Mouse (Mus musculus) embryo, embryonic 9.5 days (tissue): ENCODE measurements around the gene Myo15.
"Not testable (repeated sequence)": the region's sequence is repeated elsewhere in the genome, so short reads cannot be mapped to it uniquely, and the experiment has no call there.

Experiments used
- DNase-seq: peaks from one replicate; pipeline ENCODE4 v3.0.0-alpha.2; 2017; ENCODE audit errors: extremely low spot score

Gene Myo15

DNA sequence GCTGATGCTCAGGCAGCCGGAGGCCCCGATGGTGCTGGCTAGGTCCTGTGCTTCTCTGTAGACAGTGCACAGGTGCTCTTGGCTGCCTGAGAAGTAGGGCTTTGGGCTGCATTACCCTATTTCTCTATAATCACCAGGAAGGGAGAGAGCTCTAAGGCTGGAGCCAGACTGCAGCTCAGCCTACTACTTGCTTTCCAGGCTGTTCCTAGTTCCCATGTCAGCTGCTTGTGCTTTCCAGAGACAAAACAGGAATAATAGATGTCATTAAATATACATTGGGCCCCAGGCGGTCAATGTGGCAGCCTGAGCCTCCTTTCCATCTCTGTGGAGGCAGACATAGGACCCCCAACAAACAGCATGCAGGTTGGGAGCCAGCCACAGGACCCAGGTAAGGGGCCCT lies at the start of gene Myo15:
TSS of gene Myo15 (plus strand) at position 301 of the 400 bp plus-strand sequence.
- no peak for DNase-seq

DNA sequence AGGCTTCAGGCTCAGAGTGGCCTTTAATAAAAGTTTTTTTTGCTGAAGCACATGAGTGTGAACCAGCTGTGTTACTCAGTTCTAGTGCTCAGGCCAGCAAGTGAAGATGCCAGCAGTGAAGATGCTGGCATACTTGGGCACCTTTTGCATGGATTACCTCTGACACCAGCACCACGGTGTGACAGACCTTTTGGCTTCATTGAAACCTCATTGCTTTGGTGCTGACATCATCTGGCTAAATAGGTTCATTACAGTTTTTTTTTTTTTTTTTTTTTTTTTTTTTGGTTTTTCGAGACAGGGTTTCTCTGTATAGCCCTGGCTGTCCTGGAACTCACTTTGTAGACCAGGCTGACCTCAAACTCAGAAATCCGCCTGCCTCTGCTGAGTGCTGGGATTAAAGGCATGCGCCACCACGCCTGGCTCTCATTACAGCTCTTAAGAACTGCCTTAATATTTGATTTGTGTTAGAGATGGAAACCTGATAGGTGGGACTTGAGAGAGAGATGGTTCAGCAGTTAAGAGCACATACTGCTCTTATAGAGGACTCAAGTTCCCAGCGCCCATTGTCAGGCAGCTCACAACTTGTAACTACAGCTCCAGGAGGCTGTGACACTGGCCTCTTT lies 47.0 kb upstream of the Myo15 start:
- no peak for DNase-seq

DNA sequence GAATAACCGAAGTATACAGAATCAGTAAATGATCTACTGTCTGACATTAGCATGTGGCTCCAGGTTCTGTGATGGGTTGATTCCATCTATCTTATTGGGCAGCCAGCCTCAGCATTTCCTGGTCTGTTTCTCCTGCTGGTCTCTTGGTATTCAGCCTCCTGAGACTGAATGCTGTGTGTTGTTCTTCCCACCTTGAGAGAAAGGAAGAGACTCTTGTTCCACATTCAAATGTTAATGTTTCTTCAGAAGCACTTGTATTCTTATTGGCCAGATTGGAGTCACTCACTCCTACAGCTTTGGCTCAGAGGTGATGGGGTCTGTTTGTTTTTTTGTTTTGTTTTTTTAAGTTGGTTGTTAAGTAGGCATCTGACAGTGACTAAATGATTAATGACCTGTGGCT lies 46.1 kb upstream of the Myo15 start:
- DNase-seq: no peak

DNA sequence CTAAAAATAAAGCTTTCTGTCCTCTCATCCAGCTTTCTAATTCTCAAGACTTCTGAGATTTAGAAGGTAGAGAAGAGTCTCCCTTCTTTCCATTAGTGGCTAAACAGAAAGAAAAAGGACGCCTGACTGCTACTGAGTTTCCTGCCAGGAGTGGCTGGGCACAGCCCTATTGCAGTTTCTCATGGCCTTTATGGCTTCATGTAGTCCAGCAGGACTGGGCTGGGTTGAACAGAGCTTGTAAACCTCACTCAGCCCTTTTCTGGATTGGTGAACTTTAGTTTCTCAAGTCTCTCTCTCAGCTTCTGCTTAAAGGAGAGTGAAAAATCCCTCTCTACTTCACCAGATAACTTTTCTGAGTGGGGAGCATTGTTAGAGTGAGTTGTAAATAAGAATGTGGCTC lies 42.7 kb upstream of the Myo15 start:
- no peak for DNase-seq

DNA sequence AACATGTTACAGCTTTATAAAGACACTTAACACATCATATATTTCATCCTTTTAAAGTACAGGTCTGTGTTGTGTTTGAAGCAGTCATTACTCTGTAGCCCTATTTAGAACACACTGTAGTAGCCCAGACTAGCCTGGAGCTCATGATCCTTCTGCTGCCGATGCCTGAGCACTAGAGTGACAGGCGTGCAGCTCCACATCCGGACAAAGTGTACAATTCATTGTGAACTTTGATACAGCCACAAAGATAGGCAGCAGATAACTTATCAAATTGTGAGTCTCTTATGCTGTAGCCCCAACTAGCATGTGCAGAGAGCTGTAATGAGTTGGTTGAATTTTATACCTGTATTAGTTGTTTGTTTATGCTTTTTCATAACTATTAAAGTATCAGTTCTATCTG lies 41.5 kb upstream of the Myo15 start:
- no peak for DNase-seq

DNA sequence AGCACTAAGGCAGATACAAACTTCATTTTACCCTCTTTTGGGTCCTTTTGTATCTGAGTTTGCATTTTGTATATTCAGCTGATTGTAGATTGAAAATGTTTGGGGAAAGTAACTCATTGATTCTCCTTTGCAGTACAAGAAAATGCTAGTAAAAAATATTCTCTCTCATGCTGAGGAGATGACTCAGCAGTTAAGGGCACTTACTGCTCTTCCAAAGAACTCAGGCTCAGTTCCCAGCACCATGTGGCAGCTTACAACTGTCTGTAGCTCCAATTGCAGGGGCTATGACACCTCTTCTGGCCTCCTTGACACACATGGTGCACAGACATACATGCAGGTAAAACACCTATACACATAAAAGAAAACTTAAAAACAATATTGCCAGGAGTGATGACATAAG lies 35.6 kb upstream of the Myo15 start:
- DNase-seq: no peak

DNA sequence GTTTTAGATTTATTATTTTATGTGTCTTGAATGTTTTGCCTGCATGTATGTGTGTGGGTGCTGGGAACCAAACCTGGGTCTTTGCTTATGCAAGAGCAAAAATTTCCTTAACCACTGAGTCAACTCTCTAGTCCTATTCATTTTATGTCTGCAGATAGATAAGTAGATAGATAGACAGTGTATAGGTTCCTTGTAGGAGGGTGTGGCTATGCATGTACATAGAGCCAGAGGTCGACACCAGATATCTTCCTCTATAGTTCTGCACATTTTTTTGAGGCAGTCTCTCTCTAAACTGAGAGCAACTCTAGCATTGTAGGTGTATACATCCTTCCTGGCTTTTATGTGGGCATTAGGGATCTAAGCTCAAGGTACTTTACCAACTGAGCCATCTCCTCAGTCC lies 34.0 kb upstream of the Myo15 start:
- DNase-seq: no peak

DNA sequence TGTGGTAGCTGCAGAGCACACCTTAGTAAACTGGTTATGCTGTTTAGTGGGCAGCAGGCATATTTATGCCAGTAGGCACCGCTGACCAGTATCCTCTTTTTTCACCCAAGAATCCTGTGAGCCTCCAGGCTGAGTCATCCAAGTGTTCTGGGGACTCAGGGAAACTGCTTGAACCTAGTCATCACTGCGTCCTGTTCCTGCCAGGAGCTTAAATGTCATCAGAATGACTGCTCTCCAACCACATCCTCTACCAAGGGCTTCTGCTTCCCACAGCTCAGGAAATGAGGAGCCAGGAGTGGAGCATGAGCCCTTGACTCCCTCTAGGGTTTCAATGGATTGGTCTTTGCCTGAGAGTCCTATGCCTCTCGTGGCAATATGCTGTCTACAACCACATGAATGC lies 32.5 kb upstream of the Myo15 start:
- no peak for DNase-seq

DNA sequence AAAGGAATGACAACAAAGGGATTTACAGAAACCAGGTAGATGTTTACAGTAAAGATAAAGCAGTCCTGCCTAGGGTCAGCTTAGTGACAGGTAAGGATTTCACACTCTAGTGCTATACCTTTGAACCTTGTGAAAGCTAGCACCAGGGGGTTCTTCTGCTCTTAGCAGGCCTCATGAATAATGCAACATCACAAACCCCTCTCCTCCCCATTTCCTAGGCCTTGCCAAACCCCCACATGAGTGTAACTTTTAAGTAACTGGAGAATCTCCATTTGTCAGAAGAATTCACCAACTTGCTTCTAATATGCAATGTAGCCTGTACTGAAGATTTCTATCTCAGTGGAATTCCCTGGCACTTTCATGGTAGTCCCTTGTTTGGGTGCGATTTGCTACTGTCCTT lies 29.5 kb upstream of the Myo15 start:
- not testable (repeated sequence) for DNase-seq

DNA sequence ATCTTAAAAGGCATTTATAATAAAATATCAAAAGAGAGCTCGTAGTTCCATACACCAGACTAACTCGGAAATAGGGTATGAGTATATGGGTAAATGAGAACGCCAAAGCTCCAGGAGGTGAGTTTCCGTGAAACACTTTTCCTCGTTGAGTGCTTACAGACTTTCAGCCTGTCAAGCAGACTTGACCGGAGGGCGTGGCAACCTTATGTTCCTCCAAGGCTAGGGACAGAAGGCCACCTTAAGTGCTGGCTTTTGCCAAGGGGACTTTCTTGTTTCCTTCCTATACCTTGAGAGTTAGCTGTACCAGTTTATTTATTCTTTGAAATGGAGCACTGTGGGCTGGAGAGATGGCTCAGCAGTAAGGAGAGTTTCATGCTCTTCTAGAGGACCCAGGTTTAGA lies 29.0 kb upstream of the Myo15 start:
- DNase-seq: no peak

DNA sequence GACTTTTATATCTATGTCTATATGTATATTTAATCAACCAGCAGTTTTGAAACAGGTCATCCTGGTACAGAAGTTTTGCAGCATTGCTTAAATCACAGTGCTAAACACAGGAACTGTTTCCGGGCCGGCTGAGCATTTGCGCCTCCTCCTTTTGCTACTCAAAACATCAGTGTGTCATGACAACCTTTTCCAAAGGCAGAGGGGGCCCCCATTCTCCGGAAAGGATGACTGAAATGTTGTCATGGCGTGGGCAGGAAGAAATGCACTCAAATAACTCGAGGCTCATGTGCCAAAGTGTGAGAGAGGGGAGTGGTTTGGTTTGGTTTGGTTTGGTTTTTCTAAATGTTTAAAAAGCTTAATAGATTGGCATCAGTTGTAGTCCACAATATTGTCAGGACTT lies 26.2 kb upstream of the Myo15 start:
- DNase-seq: no peak

DNA sequence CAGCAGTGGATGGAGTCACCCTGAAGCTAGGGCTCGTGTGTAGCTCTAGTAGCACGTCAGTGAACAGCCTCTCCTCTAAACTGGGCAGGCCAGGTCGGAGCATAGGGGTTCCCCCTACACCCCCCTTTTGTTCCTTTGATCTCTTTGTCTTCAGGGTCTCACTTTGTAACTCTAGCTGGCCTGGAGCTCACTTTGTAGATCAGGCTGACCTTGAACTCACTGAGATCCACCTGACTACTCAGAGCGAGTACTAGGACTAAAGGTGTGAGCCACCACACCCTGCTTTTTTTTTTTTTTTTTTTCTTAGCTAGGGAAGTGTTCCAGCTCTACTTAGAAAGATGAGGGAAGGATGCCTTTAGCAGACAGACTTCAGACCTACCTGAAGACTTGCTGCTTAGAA lies 25.1 kb upstream of the Myo15 start:
- no peak for DNase-seq

DNA sequence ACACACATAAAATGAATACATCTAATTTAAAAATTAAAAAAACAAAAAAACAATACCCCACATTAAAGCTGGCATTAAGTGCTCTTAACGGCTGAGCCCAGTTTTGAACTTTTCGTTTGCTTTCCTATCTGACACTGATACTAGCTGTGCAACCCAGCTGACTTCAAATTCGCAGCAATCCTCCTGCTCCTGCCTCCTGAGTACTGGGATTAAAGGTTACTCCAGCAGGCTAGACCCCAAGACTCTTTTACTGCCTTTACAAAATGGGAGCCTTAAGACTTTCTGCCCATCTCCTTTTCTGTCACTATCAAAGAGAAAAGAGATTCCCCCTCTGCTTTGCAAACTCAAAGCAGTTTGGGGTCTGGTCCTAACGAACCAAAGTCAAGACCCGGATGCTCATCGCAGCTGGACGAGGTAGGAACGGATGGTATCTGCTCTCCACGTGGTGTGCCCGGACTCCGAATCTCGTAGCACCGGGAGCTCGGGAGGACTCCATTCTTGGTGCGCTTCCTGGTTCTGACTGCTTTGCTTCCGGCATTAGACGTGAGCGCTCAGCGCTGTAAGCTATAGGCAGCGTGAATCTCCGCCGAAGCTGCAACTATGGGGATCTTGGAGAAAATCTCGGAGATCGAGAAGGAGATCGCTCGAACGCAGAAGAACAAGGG lies 14.9 kb upstream of the Myo15 start, which contains the start of gene Drg2:
TSS of gene Drg2 (plus strand) at position 512 of the 665 bp plus-strand sequence.
- DNase-seq: peak; percentile 91

DNA sequence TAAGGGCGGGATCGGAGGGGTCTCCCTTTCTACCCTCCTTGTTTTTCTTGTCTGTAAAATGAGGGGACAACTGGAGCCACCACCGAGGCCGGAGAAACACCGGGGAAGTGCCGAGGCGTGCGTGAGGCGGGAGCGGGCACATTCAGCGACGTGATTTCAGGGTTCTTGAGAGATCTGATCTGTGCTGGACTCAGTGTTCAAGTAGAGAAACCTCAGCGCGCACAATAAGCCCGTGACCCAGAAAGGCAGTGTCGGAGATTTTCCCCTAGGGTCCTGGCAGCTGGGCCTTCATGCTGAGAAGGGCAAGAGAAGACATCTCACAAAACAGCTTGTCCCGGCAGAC lies 14.4 kb upstream of the Myo15 start:
- no peak for DNase-seq

DNA sequence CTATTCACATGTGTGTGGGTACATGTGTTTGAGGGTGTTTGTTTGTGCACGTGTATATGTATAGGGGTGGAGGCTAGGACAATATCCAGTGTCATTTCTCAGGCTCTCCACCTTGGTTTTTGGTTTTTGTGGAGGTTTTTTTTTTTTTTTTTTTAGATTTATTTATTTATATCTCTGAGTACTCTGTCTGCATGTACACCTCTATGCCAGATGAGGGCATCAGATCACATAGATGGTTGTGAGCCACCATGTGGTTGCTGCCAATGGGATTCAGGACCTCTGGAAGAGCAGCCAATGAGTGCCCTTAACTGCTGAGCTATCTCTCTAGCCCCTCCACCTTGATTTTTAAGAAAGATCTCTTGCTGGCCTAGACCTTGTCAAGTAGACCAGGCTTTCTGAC lies 11.2 kb upstream of the Myo15 start:
- no peak for DNase-seq

DNA sequence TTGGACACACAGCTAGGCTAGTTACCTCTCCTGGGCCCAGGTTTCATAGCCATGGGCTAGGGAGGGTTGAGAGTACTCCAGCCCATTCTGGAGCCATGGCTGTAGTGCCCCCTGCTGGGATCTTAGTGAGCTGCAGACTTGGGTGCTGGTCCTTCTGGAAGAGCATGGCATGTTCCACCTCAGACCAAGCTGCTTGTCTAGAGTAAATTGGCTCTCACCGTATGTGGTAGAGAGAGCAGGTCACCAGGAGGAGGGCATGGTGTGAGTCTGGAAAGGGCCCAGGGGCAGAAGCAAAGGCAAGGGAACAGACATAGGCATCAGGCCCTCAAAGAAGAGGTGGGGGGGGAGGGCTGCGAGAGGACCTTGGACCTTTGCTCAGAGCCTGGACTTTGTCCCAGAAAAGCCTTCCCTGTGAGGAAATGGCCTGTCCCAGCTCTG lies 3.2 kb upstream of the Myo15 start:
- peak; percentile 29 for DNase-seq

DNA sequence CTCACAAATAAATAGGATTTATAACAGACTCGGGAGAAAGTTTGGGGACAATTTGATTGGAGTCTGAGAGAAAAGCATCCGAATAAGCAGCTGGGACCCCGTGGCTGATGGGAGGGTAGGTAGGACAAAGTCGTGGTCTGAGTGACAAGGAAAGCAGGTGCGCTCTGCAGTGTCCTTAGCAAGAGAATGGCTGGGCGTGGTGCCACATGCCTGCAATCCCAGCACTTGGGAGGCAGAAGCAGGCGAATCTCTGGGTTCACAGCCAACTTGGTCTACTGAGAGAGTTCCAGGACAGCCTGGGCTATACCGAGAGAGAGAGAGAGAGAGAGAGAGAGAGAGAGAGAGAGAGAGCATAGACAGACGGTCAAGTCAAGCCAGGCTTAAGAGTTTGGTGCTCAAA lies 1.6 kb downstream of the Myo15 start:
- DNase-seq: no peak

DNA sequence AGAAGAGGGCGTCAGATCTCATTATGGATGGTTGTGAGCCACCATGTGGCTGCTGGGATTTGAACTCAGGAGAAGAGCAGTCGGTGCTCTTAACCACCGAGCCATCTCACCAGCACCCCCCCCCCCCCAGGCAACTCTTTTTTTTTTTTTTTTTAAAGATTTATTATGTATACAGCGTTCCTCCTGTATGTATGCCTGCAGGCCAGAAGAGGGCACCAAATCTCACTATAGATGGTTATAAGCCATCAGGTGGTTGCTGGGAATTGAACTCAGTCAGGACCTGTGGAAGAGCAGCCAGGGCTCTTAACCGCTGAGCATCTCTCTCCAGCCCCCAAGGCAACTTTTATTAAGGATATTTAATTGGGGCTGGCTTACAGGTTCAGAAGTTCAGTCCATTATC lies 5.4 kb downstream of the Myo15 start:
- DNase-seq: no peak

DNA sequence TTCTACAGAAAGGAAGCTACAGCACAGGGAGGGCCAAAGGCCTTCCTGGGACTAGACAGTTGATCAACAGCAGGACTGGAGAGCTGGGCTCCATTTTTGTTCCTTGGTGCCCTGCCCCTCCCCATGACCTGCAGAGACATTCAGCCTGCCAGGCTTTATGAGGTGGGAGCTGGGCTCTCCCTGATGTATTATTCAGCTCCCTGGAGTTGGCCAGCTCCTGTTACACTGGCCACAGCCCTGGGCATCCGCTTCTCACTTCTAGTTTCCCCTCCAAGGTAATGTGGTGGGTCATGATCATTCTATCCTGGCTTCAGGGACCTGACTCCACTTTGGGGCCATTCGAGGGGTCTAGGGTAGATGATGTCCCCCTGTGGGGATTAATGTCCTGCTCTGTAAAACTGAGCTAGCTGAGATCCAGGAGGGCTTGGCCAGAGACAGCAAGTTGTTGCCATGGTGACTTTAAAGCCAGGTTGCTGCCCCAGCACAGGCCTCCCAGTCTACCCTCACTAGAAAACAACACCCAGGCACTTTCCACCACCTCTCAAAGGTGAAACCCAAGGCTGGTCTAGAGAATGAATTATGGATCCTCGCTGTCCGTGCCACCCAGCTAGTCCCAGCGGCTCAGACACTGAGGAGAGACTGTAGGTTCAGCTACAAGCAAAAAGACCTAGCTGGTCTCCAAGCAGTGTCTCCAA lies 6.7 kb downstream of the Myo15 start:
- no peak for DNase-seq

DNA sequence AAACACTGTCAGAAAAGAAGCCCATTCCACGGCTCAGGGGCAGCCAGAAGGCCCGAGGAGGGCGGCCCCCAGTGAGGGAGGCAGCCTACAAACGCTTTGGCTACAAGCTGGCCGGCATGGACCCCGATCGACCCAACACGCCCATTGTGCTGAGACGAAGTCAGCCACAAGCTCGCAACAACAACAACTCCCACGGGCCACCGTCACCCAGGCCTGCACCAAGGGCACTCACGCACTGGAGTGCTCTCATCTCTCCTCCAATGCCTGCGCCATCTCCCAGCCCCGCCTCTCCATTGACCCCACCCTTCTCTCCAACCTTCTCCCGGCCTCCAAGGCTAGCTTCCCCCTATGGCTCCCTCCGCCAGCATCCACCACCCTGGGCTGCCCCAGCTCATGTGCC lies 9.0 kb downstream of the Myo15 start:
- DNase-seq: peak; percentile 28

DNA sequence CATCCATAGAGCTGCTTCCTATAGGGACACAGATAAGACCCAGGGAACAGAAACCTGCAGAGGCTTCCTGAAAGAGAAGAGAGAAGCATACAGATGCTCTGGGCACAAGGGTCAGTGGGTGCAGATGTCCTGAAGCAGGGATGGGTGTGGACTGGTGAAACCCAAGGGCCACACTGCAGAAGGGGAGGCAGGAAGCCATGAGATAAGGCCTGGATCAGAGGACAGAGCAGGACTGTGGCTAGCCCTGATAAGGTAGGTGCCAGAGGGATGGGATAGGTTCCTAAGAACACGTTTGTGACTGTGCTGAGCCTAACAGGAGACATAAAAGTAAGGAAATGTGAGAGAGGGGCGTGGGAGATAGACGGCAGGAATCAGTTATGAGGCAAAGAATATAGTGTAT lies 17.1 kb downstream of the Myo15 start:
- DNase-seq: no peak

DNA sequence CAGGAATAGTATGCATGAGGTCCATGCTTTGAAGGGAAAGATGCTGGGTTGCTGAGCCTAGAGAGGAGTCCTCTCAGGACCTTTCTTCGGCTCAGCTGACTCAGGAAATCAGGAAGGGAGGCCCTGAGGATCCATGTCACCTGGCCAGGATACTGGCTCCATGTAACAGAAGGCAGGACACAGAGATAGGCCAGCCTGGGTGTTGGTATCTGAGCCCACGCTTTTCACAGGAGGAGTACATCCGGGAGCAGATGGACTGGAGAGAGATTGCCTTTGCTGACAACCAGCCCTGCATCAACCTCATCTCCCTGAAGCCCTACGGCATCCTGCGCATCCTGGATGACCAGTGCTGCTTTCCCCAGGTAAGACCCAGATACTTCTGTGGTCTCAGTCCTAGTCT lies 23.6 kb downstream of the Myo15 start:
- no peak for DNase-seq

DNA sequence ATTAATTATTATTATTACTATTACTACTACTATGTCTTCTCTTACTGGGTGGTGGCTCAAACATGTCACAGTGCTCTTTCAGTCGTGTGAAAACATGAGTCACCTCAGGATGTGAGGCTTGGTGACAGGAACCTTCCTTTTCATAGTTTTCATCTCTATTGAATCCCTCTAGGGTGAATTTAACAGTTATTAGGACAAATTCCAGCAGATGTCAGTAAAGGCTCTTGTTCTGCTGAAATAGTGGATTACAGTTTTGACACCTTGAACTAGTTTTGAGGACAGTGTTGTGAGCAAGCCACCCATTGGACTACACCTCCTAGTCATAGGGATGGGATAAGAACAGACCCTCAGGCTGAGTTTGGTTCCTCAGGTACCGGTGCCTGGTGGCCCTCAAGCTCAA lies 26.6 kb downstream of the Myo15 start:
- no peak for DNase-seq
